Mouse (Mus musculus) bone marrow macrophage, adult 2 months (primary cell): ENCODE measurements around the gene Nanos1. TPM values are rescaled to one million over a fixed set of nuclear protein-coding genes. Genes with fewer than 3 reads are reported as not detected.

Experiments used
- H3K27ac ChIP-seq: 2 replicates; pipeline ENCODE4 v1.5.1; 2012; ENCODE audit warnings: low read depth, low read length; ENCODE audit not compliant: insufficient read depth
- H3K4me1 ChIP-seq: 2 replicates; pipeline ENCODE4 v1.6.1; 2012; ENCODE audit warnings: low read length; ENCODE audit not compliant: control insufficient read depth, insufficient read depth
- H3K4me3 ChIP-seq: 2 replicates; pipeline ENCODE4 v1.5.1; 2012; ENCODE audit warnings: mild to moderate bottlenecking, low read length, moderate library complexity; ENCODE audit not compliant: insufficient read depth
- CTCF ChIP-seq: IDR thresholded peaks from 2 replicates; pipeline ENCODE4 v1.5.1; 2012; ENCODE audit warnings: low read depth, mild to moderate bottlenecking, low read length, moderate library complexity
- POLR2A ChIP-seq: IDR thresholded peaks from 2 replicates; pipeline ENCODE4 v1.6.1; 2012; ENCODE audit warnings: mild to moderate bottlenecking, low read depth, low read length, borderline replicate concordance
- polyA plus RNA-seq: library from polyadenylated mRNA; stranded (reverse); fragments of >200 nt; gene quantifications from 2 replicates; pipeline ENCODE4 v1.2.4, GENCODE M21; 2012; ENCODE audit not compliant: missing spikeins, insufficient read depth, insufficient read length

The Nanos1 gene
- polyA plus RNA-seq, 1 experiment, result 1.7 TPM

GRCm38 (mm10) chr19:60747801-60748200 is 8.0 kb upstream of the Nanos1 start:
- no peak overlapping the region for H3K27ac ChIP-seq
- peaks cover 6% of the 10 kb centered on the region for H3K4me1 ChIP-seq
- TF ChIP-seq CTCF (no peak), POLR2A (no peak)
- no peak overlapping the region for H3K4me3 ChIP-seq

GRCm38 (mm10) chr19:60756192-60757098 is 658 bp downstream of the Nanos1 start:
- Histone ChIP-seq H3K4me3 (peak overlapping the region; percentile 79), H3K27ac (no peak overlapping the region), H3K4me1 (peaks cover 12% of the 10 kb centered on the region)
- TF ChIP-seq CTCF (no peak), POLR2A (no peak)

GRCm38 (mm10) chr19:60757099-60757785 is 1.5 kb downstream of the Nanos1 start:
- TF ChIP-seq CTCF, result no peak
- TF ChIP-seq POLR2A, result no peak
- H3K4me1 ChIP-seq, result peaks cover 11% of the 10 kb centered on the region
- H3K27ac ChIP-seq, result no peak overlapping the region
- H3K4me3 ChIP-seq, result peak overlapping the region; percentile 79

- H3K27ac ChIP-seq, result no peak overlapping the region
- H3K4me1 ChIP-seq, result 0 out of 2 replicates have a peak, but pooled peaks cover 2% of the 10 kb centered on the region
- no peak overlapping the region for H3K4me3 ChIP-seq
- TF ChIP-seq CTCF (no peak), POLR2A (no peak)
These were observed 3.4 kb downstream of the Nanos1 start for GRCm38 (mm10) chr19:60758896-60759835.

GRCm38 (mm10) chr19:60773366-60773765 is 17.6 kb downstream of the Nanos1 start:
- TF ChIP-seq POLR2A, result no peak
- TF ChIP-seq CTCF, result no peak
- Histone ChIP-seq H3K27ac (no peak overlapping the region), H3K4me1 (no peaks in the 10 kb centered on the region), H3K4me3 (no peak overlapping the region)

GRCm38 (mm10) chr19:60782034-60782433 is 26.2 kb downstream of the Nanos1 start:
- H3K4me1 ChIP-seq, result peaks cover 15% of the 10 kb centered on the region
- no peak overlapping the region for H3K27ac ChIP-seq
- TF ChIP-seq POLR2A (no peak), CTCF (no peak)
- H3K4me3 ChIP-seq, result no peak overlapping the region

- peaks cover 17% of the 10 kb centered on the region for H3K4me1 ChIP-seq
These were observed 28.9 kb downstream of the Nanos1 start for GRCm38 (mm10) chr19:60784712-60785111.

GRCm38 (mm10) chr19:60787465-60788150 is 31.8 kb downstream of the Nanos1 start:
- Histone ChIP-seq H3K4me3 (peak overlapping the region; percentile 45), H3K4me1 (peaks cover 15% of the 10 kb centered on the region), H3K27ac (no peak overlapping the region)
- TF ChIP-seq POLR2A (no peak), CTCF (no peak)

More at GRCm38 (mm10) chr19:60784712-60785111, 28.9 kb downstream of the Nanos1 start:
- TF ChIP-seq CTCF, result no peak
- no peak for TF ChIP-seq POLR2A
- Histone ChIP-seq H3K4me3 (no peak overlapping the region), H3K27ac (no peak overlapping the region)
